Mouse (Mus musculus) embryonic fibroblast, embryonic 13.5 days (primary cell): ENCODE data around the gene Jmjd6. TPM values are rescaled to one million over a fixed set of nuclear protein-coding genes. Genes with fewer than 3 reads are reported as not detected.

ENCODE experiments used
- H3K27ac ChIP-seq: 2 replicates; pipeline ENCODE4 v1.5.1; 2012; ENCODE audit warnings: low read length, control low read depth, inconsistent platforms; ENCODE audit not compliant: insufficient read depth
- H3K4me1 ChIP-seq: 2 replicates; pipeline ENCODE4 v1.6.1; 2011; ENCODE audit warnings: low read length; ENCODE audit not compliant: control insufficient read depth, insufficient read depth
- H3K4me3 ChIP-seq: 2 replicates; pipeline ENCODE4 v1.5.1; 2011; ENCODE audit warnings: mild to moderate bottlenecking, control low read depth, low read length; ENCODE audit not compliant: insufficient read depth
- CTCF ChIP-seq: IDR thresholded peaks from 2 replicates; pipeline ENCODE4 v1.5.1; 2011; ENCODE audit warnings: mild to moderate bottlenecking, control low read depth, low read length, moderate library complexity, borderline replicate concordance; ENCODE audit not compliant: insufficient read depth
- POLR2A ChIP-seq: IDR thresholded peaks from 2 replicates; pipeline ENCODE4 v1.6.1; 2011; ENCODE audit warnings: low read depth, mild to moderate bottlenecking, control low read depth, low read length, moderate library complexity
- polyA plus RNA-seq: library from polyadenylated mRNA; stranded (reverse); fragments of >200 nt; gene quantifications from 2 replicates; pipeline ENCODE4 v1.2.4, GENCODE M21; 2011; ENCODE audit warnings: low read depth; ENCODE audit not compliant: missing spikeins, insufficient read length

Jmjd6 gene
- polyA plus RNA-seq, 1 experiment, result 38.7 TPM

- TF ChIP-seq POLR2A (peak; percentile 82), CTCF (no peak)
- Histone ChIP-seq H3K4me3 (peak overlapping the region; percentile 77), H3K4me1 (0 out of 2 replicates have a peak, but pooled peaks cover 2% of the 10 kb centered on the region), H3K27ac (peak overlapping the region; percentile 97)
These were observed 553 bp downstream of the Jmjd6 start for GRCm38 (mm10) chr11:116842531-116843260.

- H3K4me3 ChIP-seq, result peak overlapping the region; percentile 77
- TF ChIP-seq CTCF (no peak), POLR2A (no peak)
- H3K27ac ChIP-seq, result no peak overlapping the region
- peaks cover 4% of the 10 kb centered on the region; the same call in 1 of the 2 replicates for H3K4me1 ChIP-seq
These were observed 2.5 kb downstream of the Jmjd6 start for GRCm38 (mm10) chr11:116840748-116841147.

- Histone ChIP-seq H3K4me3 (no peak overlapping the region), H3K27ac (no peak overlapping the region), H3K4me1 (peaks cover 4% of the 10 kb centered on the region; the same call in 1 of the 2 replicates)
- no peak for TF ChIP-seq CTCF
- TF ChIP-seq POLR2A, result no peak
These were observed 3.6 kb downstream of the Jmjd6 start for GRCm38 (mm10) chr11:116839601-116840000.

- H3K27ac ChIP-seq, result no peak overlapping the region
- H3K4me3 ChIP-seq, result no peak overlapping the region
- no peak for TF ChIP-seq CTCF
- TF ChIP-seq POLR2A, result no peak
- H3K4me1 ChIP-seq, result peaks cover 4% of the 10 kb centered on the region; the same call in 1 of the 2 replicates
These were observed 4.3 kb downstream of the Jmjd6 start for GRCm38 (mm10) chr11:116838936-116839335.

GRCm38 (mm10) chr11:116837441-116837840, 5.8 kb downstream of the Jmjd6 start:
- peak; percentile 10; the same call in 1 of the 2 replicates for TF ChIP-seq CTCF
- TF ChIP-seq POLR2A, result no peak
- Histone ChIP-seq H3K4me3 (no peak overlapping the region), H3K4me1 (peaks cover 4% of the 10 kb centered on the region; the same call in 1 of the 2 replicates), H3K27ac (no peak overlapping the region)

- Histone ChIP-seq H3K4me3 (no peak overlapping the region), H3K4me1 (peaks cover 4% of the 10 kb centered on the region; the same call in 1 of the 2 replicates), H3K27ac (no peak overlapping the region)
- TF ChIP-seq POLR2A (no peak), CTCF (no peak)
These were observed 7.0 kb downstream of the Jmjd6 start for GRCm38 (mm10) chr11:116836283-116836682.

- H3K4me1 ChIP-seq, result peaks cover 3% of the 10 kb centered on the region; the same call in 1 of the 2 replicates
- no peak overlapping the region for H3K4me3 ChIP-seq
- no peak overlapping the region for H3K27ac ChIP-seq
- TF ChIP-seq CTCF (no peak), POLR2A (no peak)
These were observed 8.3 kb downstream of the Jmjd6 start for GRCm38 (mm10) chr11:116834954-116835353.

GRCm38 (mm10) chr11:116832172-116832685, 11.0 kb downstream of the Jmjd6 start:
- Histone ChIP-seq H3K4me1 (peaks cover 3% of the 10 kb centered on the region; the same call in 1 of the 2 replicates), H3K4me3 (no peak overlapping the region), H3K27ac (no peak overlapping the region)
- no peak for TF ChIP-seq POLR2A
- no peak for TF ChIP-seq CTCF

- TF ChIP-seq CTCF (no peak), POLR2A (peak; percentile 94)
- peak within 1 kb of the TSS; percentile 83 for H3K4me3 ChIP-seq
- peak within 1 kb of the TSS; percentile 75 for H3K27ac ChIP-seq
- H3K4me1 ChIP-seq, result peaks cover 4% of the 10 kb centered on the region; the same call in 1 of the 2 replicates
These were observed 15.6 kb downstream of the Jmjd6 start, which contains the start of gene Mxra7 for GRCm38 (mm10) chr11:116827534-116828165. Gene Mxra7, minus strand, starts transcription at chr11:116828046.
